22 mouse cellular contexts compared by ENCODE assay signal in genomic region chr5:61495226-61495625, GRCm38 (mm10).
DNase-seq lines count a peak whose midpoint lies in the region; ATAC-seq and TF ChIP-seq lines count a peak whose summit lies in the region.
"Had no signal": no experiment of that assay in that cellular context is flagged by ENCODE, and none has a peak within 500 bp of the region (broad histone marks: within the 10 kb centered on the region; RNA-seq: fewer than 3 reads in every experiment).

No protein-coding gene starts in this region.

- no peak for ATAC-seq in intestine, postnatal 0 days
- ATAC-seq in intestine, embryonic 15.5 days = no peak
- ATAC-seq in midbrain, postnatal 0 days (ENCODE audit: low FRiP score) = no peak
- ATAC-seq: CD4-positive, CD25-positive, alpha-beta regulatory T cell, adult 4 months; midbrain, embryonic 15.5 days had no signal

- H3K27ac ChIP-seq in intestine, postnatal 0 days (ENCODE audit: low read depth, low read length) = no peak overlapping the region
- H3K27ac ChIP-seq in intestine, embryonic 15.5 days = no peak overlapping the region
- H3K27ac ChIP-seq in midbrain, postnatal 0 days (ENCODE audit: low read depth, low read length) = no peak overlapping the region
- no peak overlapping the region for H3K27ac ChIP-seq in midbrain, embryonic 10.5 days (replicated peaks)
- no peak overlapping the region for H3K27ac ChIP-seq in MEL (ENCODE audit: control insufficient read depth, low read depth, low read length)
- H3K27ac ChIP-seq: forebrain, embryonic 10.5 days; gastrocnemius, adult 2 months; heart, embryonic 10.5 days; liver, embryonic 13.5 days; midbrain, embryonic 15.5 days had no signal

- 62% methylated on average over 1 of the region's 1 CpGs for WGBS in intestine, postnatal 0 days
- WGBS in intestine, embryonic 15.5 days = 71% methylated on average over 1 of the region's 1 CpGs
- 63% methylated on average over 1 of the region's 1 CpGs for WGBS in midbrain, postnatal 0 days
- WGBS in midbrain, embryonic 10.5 days = 68% methylated on average over 1 of the region's 1 CpGs

- H3K79me2 ChIP-seq in MEL (ENCODE audit: control insufficient read depth, insufficient read depth, low read length, poor library complexity) = no peaks in the 10 kb centered on the region

- no peak for TF ChIP-seq POLR2A in MEL (IDR thresholded peaks at IDR 0.05; ENCODE audit: control insufficient read depth in 1 of 2, insufficient read depth in 1 of 2, low read depth in 1 of 2, low read length in 2 of 2, poor library complexity in 1 of 2)

- H3K4me2 ChIP-seq in intestine, postnatal 0 days (replicated peaks; ENCODE audit: low read depth) = no peak overlapping the region
- H3K4me2 ChIP-seq in intestine, embryonic 15.5 days (replicated peaks) = no peak overlapping the region
- no peak overlapping the region for H3K4me2 ChIP-seq in midbrain, postnatal 0 days (ENCODE audit: low read depth, low read length, poor library complexity, severe bottlenecking)
- H3K4me2 ChIP-seq: liver, embryonic 13.5 days; midbrain, embryonic 15.5 days had no signal

- H3K4me1 ChIP-seq in intestine, postnatal 0 days (replicated peaks; ENCODE audit: control insufficient read depth, insufficient read depth, low read length) = no peaks in the 10 kb centered on the region
- no peaks in the 10 kb centered on the region for H3K4me1 ChIP-seq in intestine, embryonic 15.5 days (replicated peaks)
- no peaks in the 10 kb centered on the region for H3K4me1 ChIP-seq in midbrain, postnatal 0 days (ENCODE audit: insufficient read depth, low read length)
- no peaks in the 10 kb centered on the region for H3K4me1 ChIP-seq in midbrain, embryonic 10.5 days
- H3K4me1 ChIP-seq in MEL (ENCODE audit: control insufficient read depth in 1 of 2, insufficient read depth in 2 of 2, low read length in 2 of 2) = no peaks in the 10 kb centered on the region
- H3K4me1 ChIP-seq: forebrain, embryonic 10.5 days; heart, embryonic 10.5 days; liver, embryonic 13.5 days; megakaryocyte, embryonic 14.5 days; midbrain, embryonic 15.5 days had no signal

- H3K4me3 ChIP-seq in intestine, postnatal 0 days (ENCODE audit: low read depth, low read length) = no peak overlapping the region
- no peak overlapping the region for H3K4me3 ChIP-seq in intestine, embryonic 15.5 days (replicated peaks)
- H3K4me3 ChIP-seq in midbrain, postnatal 0 days (ENCODE audit: low read depth, low read length) = no peak overlapping the region
- no peak overlapping the region for H3K4me3 ChIP-seq in midbrain, embryonic 10.5 days
- no peak overlapping the region for H3K4me3 ChIP-seq in MEL (ENCODE audit: control insufficient read depth in 1 of 2, insufficient read depth in 1 of 2, low read depth in 2 of 2, low read length in 2 of 2)
- H3K4me3 ChIP-seq: forebrain, embryonic 10.5 days; gastrocnemius, adult 2 months; heart, embryonic 10.5 days; liver, embryonic 13.5 days; megakaryocyte, embryonic 14.5 days; midbrain, embryonic 15.5 days had no signal

- H3K9me3 ChIP-seq in intestine, postnatal 0 days (ENCODE audit: control insufficient read depth) = no peaks in the 10 kb centered on the region
- H3K9me3 ChIP-seq in intestine, embryonic 15.5 days = no peaks in the 10 kb centered on the region
- H3K9me3 ChIP-seq in midbrain, postnatal 0 days (ENCODE audit: low read length) = no peaks in the 10 kb centered on the region
- H3K9me3 ChIP-seq in midbrain, embryonic 10.5 days (replicated peaks) = no peaks in the 10 kb centered on the region
- no peaks in the 10 kb centered on the region for H3K9me3 ChIP-seq in MEL (replicated peaks; ENCODE audit: insufficient read depth, low read length)
- H3K9me3 ChIP-seq: forebrain, embryonic 10.5 days; heart, embryonic 10.5 days; liver, embryonic 13.5 days; megakaryocyte, embryonic 14.5 days; midbrain, embryonic 15.5 days had no signal

- TF ChIP-seq EP300 in MEL (IDR thresholded peaks at IDR 0.05; ENCODE audit: low read depth in 1 of 2, low read length in 2 of 2) = no peak

- H3K27me3 ChIP-seq in intestine, postnatal 0 days (replicated peaks; ENCODE audit: control insufficient read depth, insufficient read depth, low read length) = no peaks in the 10 kb centered on the region
- H3K27me3 ChIP-seq in intestine, embryonic 15.5 days (replicated peaks) = no peaks in the 10 kb centered on the region
- no peaks in the 10 kb centered on the region for H3K27me3 ChIP-seq in midbrain, postnatal 0 days (ENCODE audit: insufficient read depth, low read length)
- no peaks in the 10 kb centered on the region for H3K27me3 ChIP-seq in midbrain, embryonic 10.5 days (ENCODE audit: low read depth, poor library complexity, severe bottlenecking)
- H3K27me3 ChIP-seq in MEL (ENCODE audit: control insufficient read depth in 1 of 2, insufficient read depth in 2 of 2, low read length in 2 of 2) = no peaks in the 10 kb centered on the region
- H3K27me3 ChIP-seq: liver, embryonic 13.5 days; megakaryocyte, embryonic 14.5 days; midbrain, embryonic 15.5 days had no signal

- H3K9ac ChIP-seq in intestine, postnatal 0 days (ENCODE audit: low read depth, low read length) = no peak overlapping the region
- no peak overlapping the region for H3K9ac ChIP-seq in intestine, embryonic 15.5 days
- H3K9ac ChIP-seq in midbrain, postnatal 0 days (replicated peaks; ENCODE audit: low read length, poor library complexity, severe bottlenecking) = no peak overlapping the region
- H3K9ac ChIP-seq in MEL (ENCODE audit: control insufficient read depth, low read depth, low read length, poor library complexity, severe bottlenecking) = no peak overlapping the region
- H3K9ac ChIP-seq: liver, embryonic 13.5 days; midbrain, embryonic 15.5 days had no signal

- DNase-seq in midbrain, postnatal 0 days (ENCODE audit: low spot score) = peak; percentile 44
- DNase-seq in midbrain, embryonic 10.5 days (ENCODE audit: low spot score) = no peak
- peak; percentile 22 for DNase-seq in MEL (ENCODE audit: low read depth, low spot score)
- peak; percentile 8 for DNase-seq in brain, embryonic 18.5 days (ENCODE audit: low read depth, low spot score)
- no peak for DNase-seq in spleen, adult 18-20 months
- no peak for DNase-seq in heart, adult 8-10 months (ENCODE audit: low spot score)
- DNase-seq: adrenal gland, postnatal 10 days; cerebellum, adult 9-10 months; gastrocnemius, adult 2 months; kidney, adult 2 months; kidney, postnatal 14 days; liver, embryonic 13.5 days; lung, adult 2 months; right cerebral cortex, postnatal 14 days; thymus, postnatal 14 days had no signal

- peak; percentile 60 for TF ChIP-seq RAD21 in MEL (IDR thresholded peaks at IDR 0.05; ENCODE audit: low read depth, low read length)

- TF ChIP-seq CTCF in intestine, postnatal 0 days (IDR thresholded peaks at IDR 0.05; ENCODE audit: low read depth) = peak; percentile 25; the same call in 1 of the 2 replicates
- peak; percentile 69 for TF ChIP-seq CTCF in midbrain, postnatal 0 days (IDR thresholded peaks at IDR 0.05)
- TF ChIP-seq CTCF in MEL (IDR thresholded peaks at IDR 0.05 in 2 of 3, conservative IDR thresholded peaks at IDR 0.05 in 1 of 3; ENCODE audit: control insufficient read depth in 1 of 3, insufficient read depth in 1 of 3, low read depth in 2 of 3, low read length in 3 of 3, poor library complexity in 1 of 3, severe bottlenecking in 1 of 3) = peak in 1 of 3 experiments; percentile 39; a peak in 2 of 6 replicates

- no peaks in the 10 kb centered on the region for H3K36me3 ChIP-seq in intestine, postnatal 0 days (ENCODE audit: control insufficient read depth, insufficient read depth)
- no peaks in the 10 kb centered on the region for H3K36me3 ChIP-seq in intestine, embryonic 15.5 days
- H3K36me3 ChIP-seq in midbrain, postnatal 0 days (ENCODE audit: insufficient read depth, low read length) = no peaks in the 10 kb centered on the region
- no peaks in the 10 kb centered on the region for H3K36me3 ChIP-seq in midbrain, embryonic 10.5 days
- H3K36me3 ChIP-seq in MEL (ENCODE audit: control insufficient read depth in 1 of 2, insufficient read depth in 2 of 2, low read length in 2 of 2) = no peaks in the 10 kb centered on the region
- H3K36me3 ChIP-seq: forebrain, embryonic 10.5 days; heart, embryonic 10.5 days; liver, embryonic 13.5 days; midbrain, embryonic 15.5 days had no signal

TF ChIP-seq in MEL, 35 proteins besides CTCF, POLR2A, EP300 and RAD21:
- TF ChIP-seq SMC3 (IDR thresholded peaks at IDR 0.05; ENCODE audit: low read depth, low read length) (peak; percentile 59), ZC3H11A (IDR thresholded peaks at IDR 0.05; ENCODE audit: low read depth, low read length) (peak; percentile 44), ZKSCAN1 (IDR thresholded peaks at IDR 0.05; ENCODE audit: low read depth, low read length) (no peak)

Comparison
In these comparisons a context has a peak if more than half of its experiments do, and no peak if none do; other contexts are left out.
1. DNase-seq: peak in midbrain, postnatal 0 days (single experiment), MEL (single experiment) and brain, embryonic 18.5 days (single experiment); none in midbrain, embryonic 10.5 days (single experiment), spleen, adult 18-20 months (0 of 2) and heart, adult 8-10 months (single experiment).